Mouse (Mus musculus) ovary, postnatal 36 days (tissue): ENCODE results near the gene Enpp5.

Source experiments
- DNase-seq: peaks from one replicate; pipeline ENCODE4 v3.0.0; 2022; ENCODE audit warnings: low spot score, mixed read lengths

Gene Enpp5

GRCm38 (mm10) chr17:44100486-44100885, 21.9 kb downstream of the Enpp5 start:
- no peak for DNase-seq

- no peak for DNase-seq
Measured at GRCm38 (mm10) chr17:44100906-44101305, 22.3 kb downstream of the Enpp5 start.

GRCm38 (mm10) chr17:44101961-44102360, 23.3 kb downstream of the Enpp5 start:
- DNase-seq = no peak

- DNase-seq = peak; percentile 90
Measured at GRCm38 (mm10) chr17:44105287-44106138, 26.9 kb downstream of the Enpp5 start, which contains the start of gene Enpp4. Gene Enpp4 (minus strand): TSS chr17:44105809.

GRCm38 (mm10) chr17:44108331-44108730, 29.7 kb downstream of the Enpp5 start:
- no peak for DNase-seq

DNA sequence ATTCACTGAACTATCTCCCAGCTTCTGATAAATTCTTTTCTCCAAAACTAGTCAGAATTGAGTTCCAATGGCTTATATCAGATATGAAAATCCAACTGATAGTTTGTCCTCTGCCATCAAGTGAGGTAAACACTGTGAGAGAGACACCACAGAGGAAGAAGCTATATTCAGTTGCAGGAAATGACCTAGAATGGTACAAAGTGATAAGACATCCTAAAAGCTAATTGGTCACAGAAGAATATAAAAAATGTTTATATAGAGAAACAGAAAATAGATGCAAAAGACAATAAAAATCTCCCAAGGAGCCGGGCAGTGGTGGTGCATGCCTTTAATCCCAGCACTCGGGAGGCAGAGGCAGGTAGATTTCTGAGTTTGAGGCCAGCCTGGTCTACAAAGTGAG, 38.0 kb downstream of the Enpp5 start:
- DNase-seq = no peak

GRCm38 (mm10) chr17:44117721-44118120, 39.1 kb downstream of the Enpp5 start:
- DNase-seq = no peak

DNA sequence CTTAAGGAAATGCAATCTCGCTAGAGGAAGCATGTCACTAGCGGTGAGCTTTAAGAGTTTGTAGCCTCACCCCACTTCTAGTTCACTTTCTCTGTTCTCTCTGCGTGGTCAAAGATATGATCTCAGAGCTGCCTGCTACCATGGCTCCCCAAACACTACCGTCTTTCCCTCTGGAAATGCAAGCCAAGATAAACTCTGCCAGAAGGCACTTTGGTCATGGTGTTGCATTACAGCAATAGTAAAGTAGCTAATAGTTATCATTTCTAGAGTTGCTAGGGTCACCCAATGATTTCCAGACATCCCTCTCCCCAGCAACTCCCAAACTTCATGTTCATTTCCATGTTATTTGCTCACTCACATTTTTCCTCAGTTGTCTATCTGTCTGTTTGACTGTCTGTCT, 39.6 kb downstream of the Enpp5 start:
- no peak for DNase-seq

GRCm38 (mm10) chr17:44121366-44122100, 42.9 kb downstream of the Enpp5 start:
- DNase-seq = no peak

DNA sequence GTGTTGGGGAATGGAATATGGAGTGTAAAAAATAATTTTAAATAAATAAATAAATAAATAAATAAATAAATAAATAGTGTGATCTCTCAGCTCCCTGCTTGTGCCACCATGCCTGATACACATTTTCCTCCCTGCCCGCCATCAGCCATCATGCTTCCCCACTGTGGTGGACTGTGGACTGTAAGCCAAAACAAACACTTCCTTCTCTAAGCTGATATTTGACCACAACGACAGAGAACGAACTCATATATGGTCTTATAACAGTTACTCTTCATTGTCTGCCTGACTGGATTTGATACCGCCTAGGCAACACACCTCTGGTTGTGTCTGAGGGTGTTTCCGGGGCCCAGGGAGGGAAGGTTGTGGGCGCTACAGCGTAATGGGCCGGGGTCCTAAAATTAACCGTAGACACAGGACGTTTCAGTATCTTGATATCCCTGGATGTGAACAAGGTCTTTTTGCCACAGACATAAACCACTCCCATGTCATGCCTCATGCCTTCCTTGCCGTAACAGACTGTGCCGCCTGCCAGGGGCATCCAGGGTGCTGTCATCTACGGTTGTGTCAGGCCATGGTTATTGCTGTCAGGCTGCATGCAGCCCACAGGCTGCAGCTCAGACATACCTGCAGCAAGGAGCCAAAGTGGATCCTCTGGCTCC, 50.6 kb downstream of the Enpp5 start:
- DNase-seq = no peak

DNA sequence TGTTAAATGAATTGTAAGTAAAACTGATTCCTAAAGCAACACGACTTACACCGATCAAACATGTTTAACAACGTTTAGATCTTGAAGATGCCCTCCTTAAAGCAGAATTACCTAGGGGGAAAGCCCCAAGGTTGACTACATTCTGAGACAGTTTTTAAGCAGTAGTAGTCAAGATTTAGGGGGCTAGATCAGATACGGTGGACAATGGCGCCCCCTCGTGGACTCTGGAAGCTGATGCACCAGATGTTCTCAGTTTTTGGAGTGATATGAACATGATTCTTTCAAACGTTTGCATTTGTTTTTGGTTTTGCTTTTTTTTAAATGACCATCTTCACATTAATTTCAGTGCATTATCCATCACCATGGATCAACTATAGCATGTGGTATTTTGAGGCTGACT, 51.8 kb downstream of the Enpp5 start:
- DNase-seq = peak; percentile 65

GRCm38 (mm10) chr17:44134106-44134505, 55.5 kb downstream of the Enpp5 start:
- DNase-seq = no peak

- no peak for DNase-seq
Measured at GRCm38 (mm10) chr17:44134545-44134944, 55.9 kb downstream of the Enpp5 start.

DNA sequence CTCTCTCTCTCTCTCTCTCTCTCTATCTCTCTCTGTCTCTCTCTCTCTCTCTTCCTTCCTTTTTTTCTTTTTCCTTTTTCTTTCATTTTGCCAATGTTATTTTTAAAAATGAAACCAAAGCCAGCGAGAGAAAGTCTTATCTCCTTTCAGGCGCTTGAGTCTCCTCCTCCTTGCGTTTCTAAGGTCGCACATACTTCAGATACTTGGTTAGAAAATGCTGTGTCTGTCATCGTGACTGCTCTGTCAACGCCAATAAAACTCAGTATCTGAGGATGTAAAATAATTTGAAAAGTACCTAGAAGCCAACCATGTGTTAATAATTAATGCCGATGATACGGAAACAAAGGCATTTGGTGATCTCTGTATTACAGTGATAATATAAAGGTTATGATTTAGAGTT, 57.4 kb downstream of the Enpp5 start:
- no peak for DNase-seq
